Mouse (Mus musculus): Measurements from ENCODE around the gene Arsb. TPM values are rescaled to one million over a fixed set of nuclear protein-coding genes. Genes with fewer than 3 reads are reported as not detected.
"Not testable (repeated sequence)": the region's sequence is repeated elsewhere in the genome, so short reads cannot be mapped to it uniquely, and the experiment has no call there.

Gene Arsb
- total RNA-seq, 2 experiments from 2014 or later, result 9.5 to 9.6 TPM

GRCm38 (mm10) chr13:93786051-93786450, 14.6 kb downstream of the Arsb start:
- DNase-seq, result no peak
- intact Hi-C loops (cut with DNase I), result no loop called here

- peak in 1 of 2 experiments; percentile 23 for DNase-seq
- intact Hi-C loops (cut with DNase I), result no loop called here
Measured at GRCm38 (mm10) chr13:93787647-93788046, 16.2 kb downstream of the Arsb start.

- intact Hi-C loops (cut with DNase I), result loop anchor here (5.0 kb wide), 2 partner anchors 269 to 1144 kb away; no protein-coding TSS in a partner anchor
- peak; percentile 70 to 78 for DNase-seq
Measured at GRCm38 (mm10) chr13:93792945-93793642, 21.7 kb downstream of the Arsb start.

- DNase-seq, result no peak
- intact Hi-C loops (cut with DNase I), result loop anchor here (1.0 to 5.0 kb wide), 3 partner anchors 269 to 1144 kb away; no protein-coding TSS in a partner anchor
Measured at GRCm38 (mm10) chr13:93793643-93794182, 22.3 kb downstream of the Arsb start.

DNA sequence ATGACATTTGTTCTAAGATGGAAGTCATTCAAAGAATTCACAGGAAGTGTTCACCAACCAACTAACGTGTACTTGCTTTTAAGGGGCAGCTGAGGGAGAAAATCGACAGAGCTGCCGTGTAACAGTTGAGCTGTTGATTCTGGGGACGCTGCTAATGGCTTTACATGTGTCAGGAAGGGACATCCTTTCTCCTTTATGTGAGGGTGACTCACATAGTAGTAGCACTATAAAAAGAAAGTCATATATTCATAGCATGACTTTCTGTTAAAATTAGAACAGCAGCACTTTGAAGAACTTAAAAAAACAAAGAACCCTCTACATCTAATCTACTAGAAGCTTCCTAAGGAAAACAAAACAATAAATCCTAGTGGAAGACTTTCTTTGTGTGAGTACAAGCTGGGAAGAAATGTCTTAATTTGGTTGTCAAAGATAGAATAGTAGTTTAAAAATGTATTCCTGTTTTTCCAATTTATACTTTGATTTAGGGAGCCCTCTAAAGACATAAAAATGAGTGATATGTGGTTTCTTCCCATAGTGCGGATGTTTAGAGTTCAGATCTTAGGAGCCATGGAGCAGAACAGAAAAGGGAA, 25.7 kb downstream of the Arsb start:
- intact Hi-C loops (cut with DNase I), result loop anchor here (5.0 kb wide), 1 partner anchor 55 kb away; no protein-coding TSS in a partner anchor
- DNase-seq, result no peak

DNA sequence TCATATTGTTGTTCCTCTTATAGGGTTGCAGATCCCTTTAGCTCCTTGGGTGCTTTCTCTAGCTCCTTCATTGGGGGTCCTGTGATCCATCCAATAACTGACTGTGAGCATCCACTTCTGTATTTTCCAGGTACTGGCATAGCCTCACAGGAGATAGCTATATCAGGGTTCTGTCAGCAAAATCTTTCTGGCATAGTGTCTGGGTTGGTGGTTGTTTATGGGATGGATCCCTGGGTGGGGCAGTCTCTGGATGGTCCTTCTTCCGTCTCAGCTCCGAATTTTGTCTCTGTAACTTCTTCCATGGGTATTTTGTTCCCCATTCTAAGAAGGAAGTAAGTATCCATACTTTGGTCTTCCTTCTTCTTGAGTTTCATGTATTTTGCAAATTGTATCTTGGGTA, 38.9 kb downstream of the Arsb start:
- intact Hi-C loops (cut with DNase I); DNase-seq: not testable (repeated sequence)

- intact Hi-C loops (cut with DNase I), result no loop called here
- DNase-seq, result no peak
Measured at GRCm38 (mm10) chr13:93814081-93814480, 42.7 kb downstream of the Arsb start.

GRCm38 (mm10) chr13:93814676-93815075, 43.2 kb downstream of the Arsb start:
- intact Hi-C loops (cut with DNase I), result no loop called here
- DNase-seq, result no peak

- intact Hi-C loops (cut with DNase I), result no loop called here
- no peak for DNase-seq
Measured at GRCm38 (mm10) chr13:93815128-93815527, 43.7 kb downstream of the Arsb start.

- DNase-seq, result no peak
- intact Hi-C loops (cut with DNase I), result no loop called here
Measured at GRCm38 (mm10) chr13:93816127-93816526, 44.7 kb downstream of the Arsb start.

GRCm38 (mm10) chr13:93816688-93817331, 45.4 kb downstream of the Arsb start:
- intact Hi-C loops (cut with DNase I), result no loop called here
- DNase-seq, result no peak

GRCm38 (mm10) chr13:93820173-93820572, 48.7 kb downstream of the Arsb start:
- DNase-seq, result no peak
- intact Hi-C loops (cut with DNase I), result no loop called here

DNA sequence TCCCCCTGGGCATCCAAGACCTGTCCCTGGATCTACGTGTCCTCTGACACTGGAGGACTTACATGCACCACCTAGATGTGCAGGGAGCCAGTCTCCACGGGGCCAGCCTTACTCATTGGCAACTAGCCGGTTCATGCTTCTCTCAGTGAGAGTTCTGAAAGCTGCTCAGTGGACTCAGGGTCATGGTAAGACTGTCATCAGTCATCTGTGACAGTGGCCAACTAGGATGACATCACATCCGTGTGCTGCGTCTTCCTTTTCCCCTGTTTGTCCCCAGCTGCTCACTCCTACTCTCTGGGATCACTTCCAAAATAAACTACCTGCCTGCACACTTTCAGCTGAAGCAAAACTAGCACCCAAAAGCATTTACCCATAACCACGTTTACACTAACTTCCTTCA, 50.6 kb downstream of the Arsb start:
- peak; percentile 33 to 39 for DNase-seq
- intact Hi-C loops (cut with DNase I), result no loop called here

DNA sequence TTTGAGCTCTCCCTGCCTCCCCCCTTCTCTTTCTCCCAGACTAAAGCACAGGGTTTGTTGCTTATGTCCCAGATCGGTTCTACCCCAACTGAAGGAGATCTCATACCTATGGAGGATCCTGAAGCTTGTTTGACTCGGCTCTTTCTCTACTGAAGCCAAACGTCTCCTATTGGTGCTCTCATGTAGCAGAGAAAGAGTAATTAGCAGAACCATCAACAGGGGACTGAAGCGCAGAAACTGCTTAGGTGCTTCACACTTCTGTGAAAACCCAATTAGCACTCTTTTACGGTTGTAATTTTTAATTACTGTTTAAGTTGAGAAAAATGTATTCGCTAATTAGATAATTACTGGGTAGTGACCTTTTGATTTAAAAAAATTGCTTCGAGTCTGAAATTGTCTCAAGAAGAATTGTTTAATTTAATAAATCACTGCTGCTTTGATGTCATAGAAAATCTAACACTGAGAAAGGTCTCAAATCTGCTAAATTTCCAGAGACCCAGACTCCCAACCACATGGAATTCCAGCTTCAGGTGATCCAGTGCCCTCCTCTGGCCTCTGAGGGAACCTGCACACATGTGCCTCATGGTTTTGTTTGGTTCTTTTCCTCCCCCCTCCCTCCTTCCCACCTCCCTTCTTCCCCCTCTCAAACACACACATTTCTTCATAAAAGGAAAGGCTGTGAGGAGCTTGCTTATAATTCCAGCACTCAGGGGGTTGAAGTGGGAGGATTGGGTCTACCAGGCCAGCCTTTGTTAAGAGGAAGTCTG, 54.5 kb downstream of the Arsb start:
- intact Hi-C loops (cut with DNase I), result no loop called here
- no peak for DNase-seq

GRCm38 (mm10) chr13:93827745-93828144, 56.3 kb downstream of the Arsb start:
- DNase-seq, result no peak
- intact Hi-C loops (cut with DNase I), result no loop called here

DNA sequence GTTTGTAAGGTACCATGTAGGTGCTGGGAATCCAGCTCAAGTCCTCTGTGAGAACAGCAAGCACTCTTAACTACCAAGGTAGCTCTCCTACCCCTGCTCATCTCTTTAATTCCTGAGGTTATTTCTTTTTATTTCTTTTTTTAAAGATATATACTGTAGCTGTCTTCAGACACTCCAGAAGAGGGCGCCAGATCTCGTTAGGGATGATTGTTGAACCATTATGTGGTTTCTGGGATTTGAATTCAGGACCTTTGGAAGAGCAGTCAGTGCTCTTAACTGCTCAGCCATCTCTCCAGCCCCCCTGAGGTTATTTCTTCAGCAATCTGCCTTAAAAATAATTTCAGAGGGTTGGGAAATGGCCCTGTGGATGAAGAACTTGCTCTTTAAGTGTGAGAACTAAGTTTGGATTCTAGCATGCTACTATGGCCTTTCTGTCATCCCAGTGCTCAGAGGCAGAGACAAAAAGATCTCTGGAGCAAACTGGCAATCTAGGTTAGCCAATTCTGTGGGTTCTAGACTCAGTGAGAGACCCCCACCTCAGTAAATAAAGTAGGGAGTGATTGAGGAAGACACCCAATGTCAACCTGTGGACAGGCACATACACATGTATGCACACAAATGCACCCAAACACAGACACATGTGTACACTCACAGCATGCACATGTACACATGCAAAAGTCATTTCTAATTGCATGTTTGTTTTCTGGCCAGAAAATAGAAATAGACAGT, 58.3 kb downstream of the Arsb start:
- DNase-seq, result no peak
- intact Hi-C loops (cut with DNase I), result no loop called here

DNA sequence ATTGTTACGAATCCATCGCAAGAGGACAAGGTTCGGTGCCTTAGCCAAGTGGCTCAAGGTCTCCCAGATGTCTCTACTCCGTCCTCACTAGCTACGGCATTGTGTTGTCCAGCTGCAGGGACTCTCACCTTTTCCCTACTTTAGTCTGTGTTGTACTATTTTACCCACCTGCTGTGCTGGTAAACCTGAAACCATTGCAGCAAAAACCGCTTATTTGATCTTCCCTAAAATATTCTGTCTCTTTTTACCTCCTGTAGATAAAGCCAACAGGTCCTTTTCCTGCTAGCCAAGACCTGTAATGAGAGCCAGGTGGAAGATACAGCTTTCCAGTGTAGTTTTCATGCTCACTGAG, 58.8 kb downstream of the Arsb start:
- DNase-seq, result no peak
- intact Hi-C loops (cut with DNase I), result no loop called here

DNA sequence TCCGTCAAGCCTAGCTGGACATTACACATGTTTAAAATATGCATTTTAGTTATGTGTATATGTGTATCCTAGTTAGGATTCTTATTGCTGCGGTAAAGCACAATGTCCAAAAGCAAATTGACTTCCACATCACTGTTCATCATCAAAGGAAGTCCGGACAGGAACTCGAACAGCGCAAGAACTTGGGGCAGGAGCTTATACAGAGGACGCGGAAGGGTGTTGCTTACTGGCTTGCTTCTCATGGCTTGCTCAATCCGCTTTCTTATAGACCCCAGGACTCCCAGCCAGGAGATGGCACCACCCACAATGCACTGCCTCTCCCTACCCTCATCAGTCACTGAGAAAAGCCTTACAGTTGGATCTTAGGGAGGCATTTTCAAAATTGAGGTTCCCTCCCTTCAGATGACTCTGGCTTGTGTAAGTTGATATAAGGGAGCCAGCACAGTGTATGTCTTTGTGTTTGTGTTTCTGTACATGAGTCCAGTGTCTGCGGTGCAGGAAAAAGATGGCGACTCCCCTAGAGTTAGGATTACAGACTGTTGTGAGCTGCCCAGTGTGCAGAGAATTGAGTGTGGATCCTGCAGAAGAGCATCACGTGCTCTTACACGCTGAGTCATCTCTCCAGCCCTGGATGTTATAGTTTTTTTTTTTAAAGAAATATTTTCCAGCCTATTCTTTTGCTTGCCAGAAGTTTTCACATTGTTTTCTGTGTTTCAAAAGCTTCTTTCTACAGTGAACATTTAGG, 66.2 kb downstream of the Arsb start:
- DNase-seq, result peak in 1 of 2 experiments; percentile 22
- intact Hi-C loops (cut with DNase I), result loop anchor here (5.0 kb wide), 1 partner anchor 220 kb away; the partner anchor contains the start of gene Lhfpl2

DNA sequence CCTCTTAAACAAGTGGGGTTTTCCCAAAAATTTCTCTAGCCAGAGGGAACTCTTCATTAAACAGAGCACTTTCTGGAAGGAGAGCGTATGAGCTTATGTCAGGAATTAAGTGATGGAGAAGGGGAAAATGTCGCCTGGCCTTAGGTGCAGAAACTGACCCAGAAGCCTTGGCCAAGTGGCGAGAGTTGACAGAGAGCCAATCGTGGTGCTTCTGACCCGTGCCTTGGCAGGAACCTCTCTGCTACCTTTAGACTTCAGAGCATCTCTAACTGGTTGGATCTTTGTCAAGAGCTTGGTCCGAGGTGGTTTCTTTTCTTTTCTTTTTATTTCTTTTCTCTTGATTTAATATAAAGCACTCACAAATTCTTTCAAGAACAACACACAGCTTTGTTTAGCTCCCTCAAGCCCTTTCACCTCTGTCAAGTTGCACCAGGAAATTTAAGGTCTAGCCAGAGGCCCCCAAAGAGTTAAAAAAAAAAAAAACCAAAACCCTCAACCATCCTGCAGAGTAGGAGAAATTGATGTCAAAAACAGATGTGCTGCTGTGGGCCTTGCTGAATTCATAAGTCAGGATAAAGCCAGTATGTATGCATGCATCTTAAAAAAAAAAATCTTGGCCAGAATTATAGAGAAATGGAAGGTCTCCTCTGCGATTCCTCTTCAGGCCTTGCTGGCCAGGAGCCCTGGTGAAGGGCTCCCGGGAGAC, 67.2 kb downstream of the Arsb start:
- peak in 1 of 2 experiments; percentile 33 for DNase-seq
- intact Hi-C loops (cut with DNase I), result loop anchor here (5.0 kb wide), 1 partner anchor 219 kb away; the partner anchor contains the start of gene Lhfpl2
